Mouse (Mus musculus) cortical plate, adult 2 months (tissue): ENCODE measurements around the gene Gm49396. TPM values are rescaled to one million over a fixed set of nuclear protein-coding genes. Genes with fewer than 3 reads are reported as not detected.

Experiments
- H3K27ac ChIP-seq: fragments of 200-500 bp; 2 replicates; pipeline ENCODE4 v1.5.1; 2012; ENCODE audit warnings: low read length, control low read depth, inconsistent platforms; ENCODE audit not compliant: insufficient read depth
- H3K4me1 ChIP-seq: fragments of 200-500 bp; 2 replicates; pipeline ENCODE4 v1.6.1; 2011; ENCODE audit warnings: low read length; ENCODE audit not compliant: control insufficient read depth, insufficient read depth
- H3K4me3 ChIP-seq: fragments of 200-500 bp; 2 replicates; pipeline ENCODE4 v1.5.1; 2011; ENCODE audit warnings: mild to moderate bottlenecking, low read length, control low read depth; ENCODE audit not compliant: insufficient read depth
- CTCF ChIP-seq: fragments of 200-500 bp; IDR thresholded peaks from 2 replicates; pipeline ENCODE4 v1.5.1; 2011; ENCODE audit warnings: mild to moderate bottlenecking, control low read depth, low read length; ENCODE audit not compliant: insufficient read depth; ENCODE audit errors: extremely low read depth
- POLR2A ChIP-seq: fragments of 200-500 bp; IDR thresholded peaks from 2 replicates; pipeline ENCODE4 v1.6.1; 2011; ENCODE audit warnings: mild to moderate bottlenecking, low read length, control low read depth; ENCODE audit not compliant: insufficient read depth; ENCODE audit errors: extremely low read depth
- polyA plus RNA-seq: library from polyadenylated mRNA; depleted of rRNA; stranded (reverse); fragments of >200 nt; gene quantifications from 2 replicates; pipeline ENCODE4 v1.2.3, GENCODE M21; 2012

The Gm49396 gene
- polyA plus RNA-seq, 1 experiment: 5.5 TPM

DNA sequence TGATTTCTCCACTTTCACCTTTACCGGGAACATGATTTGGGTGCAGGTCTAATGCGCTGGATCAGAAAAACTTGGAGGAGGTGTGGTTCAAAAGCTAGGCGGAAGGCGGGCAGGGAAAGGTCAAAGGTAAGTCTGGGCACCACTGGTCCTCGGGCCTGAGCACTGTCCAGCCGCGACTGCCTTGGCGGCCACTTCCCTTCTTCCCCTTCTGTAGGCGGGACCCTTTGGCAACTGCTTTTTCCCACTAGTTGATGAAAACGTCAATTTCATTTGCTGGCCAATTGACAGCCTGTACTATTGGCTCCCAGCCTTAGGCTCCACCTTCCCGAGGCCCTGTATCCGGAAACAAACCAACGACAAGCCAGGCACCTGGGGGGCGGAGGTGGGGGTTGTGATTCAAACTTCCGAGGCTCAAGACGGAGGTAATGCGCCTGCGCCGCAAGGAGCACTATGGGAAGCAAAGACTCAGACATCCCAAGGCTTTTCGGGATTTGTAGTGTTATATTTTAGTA is 3.6 kb upstream of the Gm49396 start, which contains the start of gene Lin37:
Lin37 (minus strand) TSS at position 396 of the 512 bp plus-strand sequence.
- H3K4me1 ChIP-seq: peaks cover 3% of the 10 kb centered on the region; the same call in 1 of the 2 replicates
- H3K27ac ChIP-seq: peak within 1 kb of the TSS; percentile 13; the same call in 1 of the 2 replicates
- TF ChIP-seq POLR2A (peak; percentile 92), CTCF (no peak)
- H3K4me3 ChIP-seq: peak within 1 kb of the TSS; percentile 57

DNA sequence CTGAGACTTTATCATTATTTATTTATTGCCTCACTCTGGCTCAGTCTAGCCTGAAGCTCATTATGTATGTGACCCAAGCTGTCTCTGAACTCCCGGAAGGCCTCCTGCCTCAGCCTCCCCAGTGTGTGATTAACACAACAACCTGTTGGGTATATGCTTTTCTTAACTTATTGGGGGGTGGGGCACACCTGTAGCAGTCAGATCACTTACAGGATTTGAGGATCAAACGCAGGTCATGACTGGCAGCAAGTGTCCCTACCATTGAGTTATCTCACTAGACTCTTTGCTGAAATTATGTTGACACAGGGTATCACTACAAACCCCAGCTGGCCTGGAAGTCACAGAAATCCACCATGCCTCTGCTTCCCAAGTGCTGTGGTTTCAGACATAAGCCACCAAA is 2.8 kb upstream of the Gm49396 start:
- no peak overlapping the region for H3K27ac ChIP-seq
- H3K4me3 ChIP-seq: no peak overlapping the region
- peaks cover 3% of the 10 kb centered on the region; the same call in 1 of the 2 replicates for H3K4me1 ChIP-seq
- TF ChIP-seq CTCF (no peak), POLR2A (no peak)

DNA sequence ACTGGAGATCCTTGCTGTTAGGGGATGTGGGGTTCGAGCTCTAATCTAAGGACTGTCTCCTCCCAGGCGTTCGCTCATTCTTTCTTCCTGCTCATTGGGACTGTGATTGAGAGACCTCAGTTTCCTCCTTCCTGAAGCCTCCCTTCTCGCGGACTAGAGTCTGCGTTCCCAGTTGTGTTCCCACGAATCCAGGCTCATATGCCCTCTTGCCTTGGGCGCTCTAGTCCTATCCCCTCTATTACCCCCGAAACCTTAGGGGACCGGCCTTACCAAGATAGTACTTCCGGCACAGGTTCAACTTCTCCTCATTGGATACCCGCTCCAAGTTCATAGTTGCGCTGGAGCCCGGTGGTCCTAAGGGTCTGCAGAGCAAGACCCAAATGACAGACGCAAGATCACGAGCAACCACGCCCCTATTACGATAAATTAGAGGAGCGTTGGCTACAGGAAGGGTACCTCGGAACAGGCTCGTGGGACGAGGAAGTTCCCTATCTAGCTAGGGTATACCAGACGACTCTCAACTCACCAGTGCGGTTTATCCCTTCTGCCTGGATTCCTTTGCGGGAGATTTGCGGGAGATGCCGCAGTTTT is 523 bp upstream of the Gm49396 start:
- Histone ChIP-seq H3K27ac (peak overlapping the region; percentile 11), H3K4me1 (peaks cover 3% of the 10 kb centered on the region; the same call in 1 of the 2 replicates), H3K4me3 (peak overlapping the region; percentile 50)
- TF ChIP-seq CTCF: no peak
- no peak for TF ChIP-seq POLR2A

DNA sequence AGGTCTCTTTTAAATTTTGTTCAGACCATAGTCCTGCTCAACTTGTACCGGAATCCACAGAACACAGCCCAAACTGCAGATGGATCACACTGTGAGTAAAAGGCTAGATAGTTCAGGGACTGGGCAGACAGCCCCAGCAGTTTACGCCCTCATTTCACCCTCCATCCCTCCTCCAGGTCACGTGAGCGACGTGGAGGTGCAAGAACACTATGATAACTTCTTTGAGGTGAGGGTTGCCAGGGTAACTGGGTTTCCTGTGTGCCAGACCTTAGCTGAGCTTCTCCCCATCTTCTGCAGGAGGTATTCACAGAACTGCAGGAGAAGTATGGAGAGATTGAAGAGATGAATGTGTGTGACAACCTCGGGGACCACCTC is 749 bp downstream of the Gm49396 start:
- H3K27ac ChIP-seq: no peak overlapping the region
- peak overlapping the region; percentile 50 for H3K4me3 ChIP-seq
- H3K4me1 ChIP-seq: peaks cover 3% of the 10 kb centered on the region; the same call in 1 of the 2 replicates
- no peak for TF ChIP-seq CTCF
- no peak for TF ChIP-seq POLR2A

DNA sequence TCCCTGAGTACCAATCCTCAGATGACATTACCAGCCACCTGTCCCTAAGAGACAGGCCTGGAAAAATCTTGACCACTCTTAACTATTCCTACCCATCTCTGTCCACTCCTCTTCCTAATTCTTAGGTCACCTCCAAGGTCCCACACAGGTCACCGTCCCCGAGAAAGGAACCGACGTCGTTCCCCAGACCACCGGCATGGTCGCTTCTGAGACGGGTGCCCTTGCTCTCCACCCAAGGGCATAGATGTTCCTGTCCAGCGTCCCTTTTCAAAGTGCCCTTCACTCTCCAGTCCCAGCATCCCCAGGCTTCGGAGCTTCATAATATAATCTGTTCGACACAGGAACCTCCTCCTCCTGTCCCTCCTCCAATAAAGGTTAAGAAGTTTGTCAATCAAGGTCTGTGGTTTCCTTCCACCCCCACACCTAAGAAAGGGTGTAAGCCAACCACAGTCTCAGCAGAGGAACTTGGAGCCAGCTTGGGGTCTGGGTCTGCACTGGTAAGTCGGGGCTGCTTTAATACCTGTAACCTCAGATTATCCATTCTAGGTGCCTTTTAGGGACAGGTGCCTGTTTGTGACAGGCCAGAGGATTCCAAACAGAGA is 1.9 kb downstream of the Gm49396 start, which contains the start of gene Igflr1:
Igflr1 (plus strand) TSS at position 458 of the 602 bp plus-strand sequence.
- Histone ChIP-seq H3K4me1 (peaks cover 3% of the 10 kb centered on the region; the same call in 1 of the 2 replicates), H3K27ac (no peak within 1 kb of the TSS), H3K4me3 (no peak within 1 kb of the TSS; the same call in 1 of the 2 replicates)
- TF ChIP-seq CTCF: no peak
- TF ChIP-seq POLR2A: no peak

DNA sequence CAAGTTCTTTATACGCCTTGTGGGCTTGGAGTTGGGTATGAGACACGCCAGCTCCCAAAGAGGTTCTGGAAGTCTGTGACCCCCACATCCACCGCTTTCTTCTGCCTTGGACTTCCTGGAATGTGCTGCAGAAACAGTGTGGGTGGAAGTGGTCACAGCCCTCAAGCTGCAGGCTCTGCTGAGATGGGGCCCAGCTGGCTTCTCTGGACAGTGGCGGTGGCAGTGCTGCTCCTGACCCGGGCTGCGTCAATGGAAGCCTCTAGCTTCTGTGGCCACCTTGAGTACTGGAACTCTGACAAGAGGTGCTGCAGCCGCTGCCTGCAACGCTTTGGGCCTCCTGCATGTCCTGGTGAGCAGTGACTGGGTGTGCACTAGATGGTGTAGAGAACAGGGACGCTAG is 2.9 kb downstream of the Gm49396 start:
- no peak overlapping the region for H3K27ac ChIP-seq
- no peak for TF ChIP-seq POLR2A
- TF ChIP-seq CTCF: no peak
- H3K4me3 ChIP-seq: no peak overlapping the region
- H3K4me1 ChIP-seq: peaks cover 3% of the 10 kb centered on the region; the same call in 1 of the 2 replicates

DNA sequence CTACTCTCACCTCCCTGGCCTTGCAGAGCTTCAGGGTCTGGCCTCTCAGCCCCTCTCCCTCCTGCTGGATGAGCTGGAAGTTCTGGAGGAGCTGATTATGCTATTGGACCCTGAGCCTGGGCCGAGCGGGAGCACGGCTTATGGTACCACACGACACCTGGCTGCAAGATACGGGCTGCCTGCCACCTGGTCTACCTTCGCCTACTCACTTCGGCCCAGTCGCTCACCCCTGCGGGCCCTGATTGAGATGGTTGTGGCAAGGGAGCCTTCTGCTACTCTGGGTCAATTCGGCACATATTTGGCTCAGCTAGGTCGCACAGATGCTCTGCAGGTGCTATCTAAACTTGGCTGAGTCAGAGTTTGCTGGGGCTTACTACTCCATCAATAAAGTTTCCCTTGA is 4.4 kb downstream of the Gm49396 start:
- Histone ChIP-seq H3K27ac (no peak overlapping the region), H3K4me3 (no peak overlapping the region), H3K4me1 (peaks cover 3% of the 10 kb centered on the region; the same call in 1 of the 2 replicates)
- TF ChIP-seq CTCF (no peak), POLR2A (no peak)

DNA sequence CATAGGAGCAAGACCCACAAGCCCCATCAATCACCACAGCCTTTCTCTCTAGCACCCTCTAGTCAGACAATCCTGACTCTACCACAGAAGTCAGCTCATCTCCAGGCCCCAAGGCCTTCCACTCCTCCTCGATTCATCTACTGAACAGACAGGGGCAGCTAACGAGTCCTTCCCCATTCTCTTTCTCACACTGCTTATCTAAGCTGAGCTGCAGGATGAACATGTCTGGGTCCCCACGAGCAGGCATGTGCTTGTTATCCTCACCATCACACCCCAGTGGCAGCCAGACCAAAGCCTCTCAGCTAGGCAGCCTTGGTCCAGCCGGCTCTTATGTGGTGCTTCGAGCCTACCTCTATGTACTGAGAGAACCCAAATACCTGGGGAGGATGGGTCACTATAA is 9.2 kb downstream of the Gm49396 start:
- Histone ChIP-seq H3K27ac (no peak overlapping the region), H3K4me1 (no peaks in the 10 kb centered on the region), H3K4me3 (no peak overlapping the region)
- TF ChIP-seq POLR2A (no peak), CTCF (no peak)

DNA sequence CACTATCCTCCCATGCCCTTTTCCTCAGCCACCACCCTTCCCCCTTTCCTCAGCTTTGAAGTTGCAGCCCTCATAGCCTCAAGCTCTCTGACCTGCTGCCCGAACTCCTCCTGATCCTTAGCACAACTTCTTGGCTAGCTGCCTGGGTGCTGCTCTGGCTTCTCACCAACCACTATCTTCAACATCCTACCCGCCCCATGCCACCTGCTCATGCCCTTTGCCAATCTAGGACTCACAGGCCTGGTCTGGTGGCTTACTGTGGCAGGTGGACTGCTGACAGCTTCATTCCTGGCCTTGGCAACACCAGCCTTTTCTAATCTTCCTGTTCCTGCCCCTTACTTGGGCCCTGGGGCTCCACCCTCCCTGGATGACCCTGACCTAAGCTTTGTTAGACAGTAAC is 9.8 kb downstream of the Gm49396 start:
- no peaks in the 10 kb centered on the region for H3K4me1 ChIP-seq
- H3K4me3 ChIP-seq: no peak overlapping the region
- no peak overlapping the region for H3K27ac ChIP-seq
- no peak for TF ChIP-seq POLR2A
- TF ChIP-seq CTCF: no peak

DNA sequence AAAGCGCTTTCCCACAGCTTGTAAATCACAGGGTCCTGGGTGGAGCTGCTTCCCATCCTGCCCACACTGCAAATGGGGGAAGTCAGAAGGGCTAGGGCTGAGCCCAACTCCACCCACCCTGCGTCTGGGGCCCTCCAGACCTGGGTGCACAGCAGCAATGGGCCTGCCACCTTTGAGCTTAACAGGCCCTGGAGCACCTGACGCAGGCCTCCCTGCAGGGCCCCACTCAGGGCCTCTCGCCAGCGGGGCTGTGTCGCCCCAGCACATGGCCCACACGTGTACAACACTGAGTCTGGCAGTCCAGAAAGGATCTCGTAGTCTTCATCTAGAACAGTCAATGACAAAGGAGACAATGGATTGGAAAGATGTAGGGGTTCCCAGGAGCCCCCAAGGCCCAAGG is 16.8 kb downstream of the Gm49396 start:
- no peaks in the 10 kb centered on the region for H3K4me1 ChIP-seq
- H3K27ac ChIP-seq: no peak overlapping the region
- H3K4me3 ChIP-seq: no peak overlapping the region
- TF ChIP-seq POLR2A (no peak), CTCF (no peak)
